Mouse (Mus musculus): Measurements from ENCODE around the gene Olfr1368. TPM values are rescaled to one million over a fixed set of nuclear protein-coding genes. Genes with fewer than 3 reads are reported as not detected.

The Olfr1368 gene
- polyA plus RNA-seq, 1 experiment from 2014 or later, result not detected

DNA sequence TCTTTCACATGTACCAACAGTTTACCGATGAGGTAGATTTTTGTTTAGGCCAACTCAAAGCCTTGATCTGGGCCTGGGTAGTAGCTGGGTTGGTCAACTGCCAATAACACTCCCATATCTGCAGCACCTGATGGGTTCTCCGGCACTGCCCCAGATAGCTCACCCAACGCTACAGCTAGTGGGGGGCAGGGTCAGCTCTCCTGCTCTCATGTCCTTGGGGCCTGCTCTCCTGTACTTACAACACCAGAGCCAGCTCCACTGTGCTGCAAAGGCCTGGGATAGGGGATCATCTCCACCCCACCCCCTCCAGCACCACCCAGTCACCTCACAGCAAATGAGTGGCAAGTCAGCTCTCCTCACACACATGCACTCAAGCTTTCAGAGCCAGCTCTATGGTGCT, 35.9 kb downstream of the Olfr1368 start:
- Histone ChIP-seq H3K9me3 (ENCODE audit: control insufficient read depth, low read length) (no peaks in the 10 kb centered on the region), H3K4me1 (replicated peaks; ENCODE audit: control insufficient read depth, insufficient read depth, low read length) (no peaks in the 10 kb centered on the region), H3K4me2 (replicated peaks) (no peak overlapping the region), H3K36me3 (replicated peaks; ENCODE audit: control insufficient read depth, insufficient read depth) (no peaks in the 10 kb centered on the region), H3K4me3 (replicated peaks; ENCODE audit: low read length) (no peak overlapping the region), H3K27ac (no peak overlapping the region), H3K9ac (no peak overlapping the region), H3K27me3 (ENCODE audit: control insufficient read depth, insufficient read depth, low read length) (no peaks in the 10 kb centered on the region)
- 94% methylated on average over 3 of the region's 3 CpGs for WGBS
- DNase-seq (ENCODE audit: low spot score) (no peak), ATAC-seq (ENCODE audit: low FRiP score) (no peak)

Other genes starting within 250 kb of the Olfr1368 start
- not detected in 2 replicates for gene Olfr1370, start 70.9 kb downstream of the Olfr1368 start, polyA plus RNA-seq (2014; fragmentation: Nextera tagmentation; extraction: Ambion mirVana)
- not detected in 2 replicates for gene Olfr1369-ps1, start 34.4 kb downstream of the Olfr1368 start, polyA plus RNA-seq (2014; fragmentation: Nextera tagmentation; extraction: Ambion mirVana)
- not detected in 2 replicates for gene Olfr263, start 16.2 kb downstream of the Olfr1368 start, polyA plus RNA-seq (2014; fragmentation: Nextera tagmentation; extraction: Ambion mirVana)
- 75.5 and 87.8 TPM in 2 replicates for gene Trim27, start 33.6 kb upstream of the Olfr1368 start, polyA plus RNA-seq (2014; fragmentation: Nextera tagmentation; extraction: Ambion mirVana)
- gene Gpx5, start 146.9 kb upstream of the Olfr1368 start, polyA plus RNA-seq (2014; fragmentation: Nextera tagmentation; extraction: Ambion mirVana), result not detected in 2 replicates
- 0.15 TPM in 1 of 2 replicates, not detected in the other for gene Gpx6, start 166.3 kb upstream of the Olfr1368 start, polyA plus RNA-seq (2014; fragmentation: Nextera tagmentation; extraction: Ambion mirVana)
- gene Olfr1367, start 201.0 kb upstream of the Olfr1368 start, polyA plus RNA-seq (2014; fragmentation: Nextera tagmentation; extraction: Ambion mirVana), result not detected in 2 replicates
- gene Zscan12, start 217.0 kb upstream of the Olfr1368 start, polyA plus RNA-seq (2014; fragmentation: Nextera tagmentation; extraction: Ambion mirVana), result 11.6 and 12.5 TPM in 2 replicates